In genomic region chr3:28265183-28265582, GRCm38 (mm10) we compare ENCODE assay signal across 7 mouse cellular contexts. TPM values are rescaled to one million over a fixed set of nuclear protein-coding genes. Genes with fewer than 3 reads are reported as not detected.
A peak's percentile ranks its signal among the peaks of the same experiment; 100 is the strongest.
DNase-seq lines count a peak whose midpoint lies in the region; ATAC-seq lines count a peak whose summit lies in the region.

No protein-coding gene starts in this region.

- H3K4me3 ChIP-seq in megakaryocyte, embryonic 14.5 days (replicated peaks): peak overlapping the region; percentile 97
- peak overlapping the region; percentile 74 for H3K4me3 ChIP-seq in embryonic facial prominence, embryonic 15.5 days (replicated peaks)
- peak overlapping the region; percentile 76 for H3K4me3 ChIP-seq in stomach, embryonic 15.5 days (replicated peaks)

- ATAC-seq in megakaryocyte, adult 5-6 weeks (ENCODE audit: poor library complexity, severe bottlenecking): no peak
- no peak for ATAC-seq in embryonic facial prominence, embryonic 15.5 days (ENCODE audit: insufficient number of reproducible peaks, low FRiP score, low TSS enrichment, low read depth)
- 0 out of 2 replicates have a peak, but pooled peaks have one; percentile 24 for ATAC-seq in megakaryocyte-erythroid progenitor cell, adult 5-6 weeks (replicated peaks; ENCODE audit: low FRiP score, low TSS enrichment, poor library complexity, severe bottlenecking)
- no peak for ATAC-seq in stomach, embryonic 15.5 days (ENCODE audit: insufficient read depth, low FRiP score, low read depth)

- 45% methylated on average over 4 of the region's 4 CpGs for WGBS in embryonic facial prominence, embryonic 15.5 days
- WGBS in stomach, embryonic 15.5 days: 57% methylated on average over 4 of the region's 4 CpGs

- H3K27ac ChIP-seq in embryonic facial prominence, embryonic 15.5 days (replicated peaks): no peak overlapping the region
- H3K27ac ChIP-seq in stomach, embryonic 15.5 days: no peak overlapping the region

- peaks cover 47% of the 10 kb centered on the region for H3K36me3 ChIP-seq in megakaryocyte, embryonic 14.5 days (replicated peaks; ENCODE audit: low read length)
- H3K36me3 ChIP-seq in embryonic facial prominence, embryonic 15.5 days: no peaks in the 10 kb centered on the region
- no peaks in the 10 kb centered on the region for H3K36me3 ChIP-seq in stomach, embryonic 15.5 days

- H3K9me3 ChIP-seq in megakaryocyte, embryonic 14.5 days: no peaks in the 10 kb centered on the region
- no peaks in the 10 kb centered on the region for H3K9me3 ChIP-seq in embryonic facial prominence, embryonic 15.5 days (replicated peaks)
- H3K9me3 ChIP-seq in stomach, embryonic 15.5 days: no peaks in the 10 kb centered on the region

- H3K4me1 ChIP-seq in megakaryocyte, embryonic 14.5 days: peaks cover 80% of the 10 kb centered on the region
- H3K4me1 ChIP-seq in embryonic facial prominence, embryonic 15.5 days: peaks cover 12% of the 10 kb centered on the region; the same call in 1 of the 2 replicates
- peaks cover 4% of the 10 kb centered on the region; the same call in 1 of the 2 replicates for H3K4me1 ChIP-seq in stomach, embryonic 15.5 days

- H3K27me3 ChIP-seq in megakaryocyte, embryonic 14.5 days (replicated peaks): no peaks in the 10 kb centered on the region
- no peaks in the 10 kb centered on the region for H3K27me3 ChIP-seq in embryonic facial prominence, embryonic 15.5 days
- H3K27me3 ChIP-seq in stomach, embryonic 15.5 days (replicated peaks): no peaks in the 10 kb centered on the region

- DNase-seq in layer of hippocampus, adult 8-10 months (ENCODE audit: low spot score in 2 of 2): peak; percentile 28 to 48
- no peak for DNase-seq in natural killer cell, adult 2 months (ENCODE audit: low spot score in 2 of 2)

- no peak overlapping the region for H3K9ac ChIP-seq in embryonic facial prominence, embryonic 15.5 days
- H3K9ac ChIP-seq in stomach, embryonic 15.5 days: no peak overlapping the region

- H3K4me2 ChIP-seq in embryonic facial prominence, embryonic 15.5 days (replicated peaks): peak overlapping the region; percentile 96
- peak overlapping the region; percentile 85 for H3K4me2 ChIP-seq in stomach, embryonic 15.5 days

RNA-seq across cellular contexts. Expression of gene Tnik, which starts 2.2 kb away (rescaled TPM):
- polyA plus RNA-seq in megakaryocyte, embryonic 14.5 days (2012; ENCODE audit: insufficient read depth, low replicate concordance): 7.6 and 13.8 TPM in 2 replicates
- total RNA-seq in megakaryocyte, adult 5-6 weeks (2015): 2.6 and 2.7 TPM in 2 replicates
- 6.3 and 6.4 TPM in 2 replicates for total RNA-seq in megakaryocyte, adult 5-6 weeks (2017)
- polyA plus RNA-seq in embryonic facial prominence, embryonic 15.5 days (2015; fragmentation: Nextera tagmentation; extraction: Ambion mirVana): 12.9 and 15.7 TPM in 2 replicates
- 100 to 1,000 TPM; 174 to 209 (median 197) TPM for total RNA-seq in layer of hippocampus, adult 8-10 months (2022)
- 31.8 and 32.8 TPM in 2 replicates for total RNA-seq in megakaryocyte-erythroid progenitor cell, adult 5-6 weeks (2014; fragmentation: Nextera tagmentation)
- total RNA-seq in megakaryocyte-erythroid progenitor cell, adult 5-6 weeks (2017): 28.7 and 49.5 TPM in 2 replicates
- 14.7 and 17.8 TPM in 2 replicates for polyA plus RNA-seq in stomach, embryonic 15.5 days (2015; fragmentation: Nextera tagmentation; extraction: Ambion mirVana)

Comparison
In these comparisons a context has a peak if more than half of its experiments do, and no peak if none do; other contexts are left out.
1. DNase-seq: peak in layer of hippocampus, adult 8-10 months (2 of 2); none in natural killer cell, adult 2 months (0 of 2).
2. Peak in every context shown above with its lines, with median percentiles within 50 percentile points of each other: H3K4me3 ChIP-seq.